Mouse (Mus musculus): ENCODE measurements at regions not wholly inside any gene's neighbourhood (a gene's known extent, or its start where the extent isn't known, plus 50 kb on each side); places are given as distances from the start of the nearest gene placed in this dataset.

GRCm38 (mm10) chr14:72899630-72900029 is 149.3 kb downstream of the Cysltr2 start:
- TF ChIP-seq CTCF (IDR thresholded peaks at IDR 0.05) (no peak), EP300 (IDR thresholded peaks at IDR 0.05; ENCODE audit: insufficient read depth, low read depth, low read length) (no peak), POLR2A (IDR thresholded peaks at IDR 0.05; ENCODE audit: insufficient read depth, low read depth, low read length) (no peak)

GRCm38 (mm10) chr14:72892316-72892715 is 156.6 kb downstream of the Cysltr2 start:
- no peak overlapping the region for H3K27ac ChIP-seq
- no peaks in the 10 kb centered on the region for H3K36me3 ChIP-seq (ENCODE audit: control insufficient read depth, insufficient read depth, low read length)
- no peak overlapping the region for H3K9ac ChIP-seq (ENCODE audit: low read depth, low read length)
- no peak for DNase-seq
- TF ChIP-seq CTCF (IDR thresholded peaks at IDR 0.05) (no peak), POLR2A (IDR thresholded peaks at IDR 0.05; ENCODE audit: insufficient read depth, low read depth, low read length) (no peak), EP300 (IDR thresholded peaks at IDR 0.05; ENCODE audit: insufficient read depth, low read depth, low read length) (no peak)
- no peaks in the 10 kb centered on the region; the same call in 1 of the 2 replicates for H3K27me3 ChIP-seq (ENCODE audit: control insufficient read depth, insufficient read depth, low read length)
- H3K79me2 ChIP-seq (replicated peaks; ENCODE audit: control insufficient read depth, insufficient read depth, low read length): no peaks in the 10 kb centered on the region
- no peak overlapping the region for H3K4me3 ChIP-seq
- H3K4me1 ChIP-seq (ENCODE audit: control insufficient read depth, insufficient read depth, low read length): no peaks in the 10 kb centered on the region
- 43% methylated on average over 2 of the region's 2 CpGs for WGBS
- intact Hi-C loops (cut with DNase I): no loop called here

More at GRCm38 (mm10) chr14:72899630-72900029, 149.3 kb downstream of the Cysltr2 start:
- Histone ChIP-seq H3K9ac (ENCODE audit: low read depth, low read length) (no peak overlapping the region), H3K79me2 (replicated peaks; ENCODE audit: control insufficient read depth, insufficient read depth, low read length) (no peaks in the 10 kb centered on the region), H3K27me3 (ENCODE audit: control insufficient read depth, insufficient read depth, low read length) (no peaks in the 10 kb centered on the region), H3K4me1 (ENCODE audit: control insufficient read depth, insufficient read depth, low read length) (no peaks in the 10 kb centered on the region), H3K36me3 (ENCODE audit: control insufficient read depth, insufficient read depth, low read length) (no peaks in the 10 kb centered on the region), H3K4me3 (no peak overlapping the region), H3K27ac (no peak overlapping the region)
- DNase-seq: no peak
- intact Hi-C loops (cut with DNase I): no loop called here
- 91% methylated on average over 4 of the region's 4 CpGs for WGBS

GRCm38 (mm10) chr14:72889663-72890062 is 159.3 kb downstream of the Cysltr2 start:
- no peak overlapping the region for H3K27ac ChIP-seq
- no peak for DNase-seq
- intact Hi-C loops (cut with DNase I): no loop called here
- H3K27me3 ChIP-seq (ENCODE audit: control insufficient read depth, insufficient read depth, low read length): no peaks in the 10 kb centered on the region; the same call in 1 of the 2 replicates
- no peak overlapping the region for H3K4me3 ChIP-seq
- H3K79me2 ChIP-seq (replicated peaks; ENCODE audit: control insufficient read depth, insufficient read depth, low read length): no peaks in the 10 kb centered on the region
- H3K4me1 ChIP-seq (ENCODE audit: control insufficient read depth, insufficient read depth, low read length): no peaks in the 10 kb centered on the region
- TF ChIP-seq POLR2A (IDR thresholded peaks at IDR 0.05; ENCODE audit: insufficient read depth, low read depth, low read length) (no peak), CTCF (IDR thresholded peaks at IDR 0.05) (no peak), EP300 (IDR thresholded peaks at IDR 0.05; ENCODE audit: insufficient read depth, low read depth, low read length) (no peak)
- no peaks in the 10 kb centered on the region for H3K36me3 ChIP-seq (ENCODE audit: control insufficient read depth, insufficient read depth, low read length)
- WGBS: 24% methylated on average over 5 of the region's 5 CpGs
- H3K9ac ChIP-seq (ENCODE audit: low read depth, low read length): no peak overlapping the region

GRCm38 (mm10) chr14:72887470-72888071 is 161.3 kb downstream of the Cysltr2 start:
- H3K79me2 ChIP-seq (replicated peaks; ENCODE audit: control insufficient read depth, insufficient read depth, low read length): no peaks in the 10 kb centered on the region
- H3K4me1 ChIP-seq (ENCODE audit: control insufficient read depth, insufficient read depth, low read length): no peaks in the 10 kb centered on the region
- intact Hi-C loops (cut with DNase I): no loop called here
- no peak overlapping the region for H3K27ac ChIP-seq
- DNase-seq: no peak
- WGBS: 19% methylated on average over 14 of the region's 14 CpGs
- no peak overlapping the region for H3K9ac ChIP-seq (ENCODE audit: low read depth, low read length)
- H3K36me3 ChIP-seq (ENCODE audit: control insufficient read depth, insufficient read depth, low read length): no peaks in the 10 kb centered on the region
- H3K27me3 ChIP-seq (ENCODE audit: control insufficient read depth, insufficient read depth, low read length): no peaks in the 10 kb centered on the region; the same call in 1 of the 2 replicates
- no peak overlapping the region for H3K4me3 ChIP-seq
- TF ChIP-seq EP300 (IDR thresholded peaks at IDR 0.05; ENCODE audit: insufficient read depth, low read depth, low read length) (no peak), CTCF (IDR thresholded peaks at IDR 0.05) (no peak), POLR2A (IDR thresholded peaks at IDR 0.05; ENCODE audit: insufficient read depth, low read depth, low read length) (no peak)

- Histone ChIP-seq H3K4me1 (ENCODE audit: control insufficient read depth, insufficient read depth, low read length) (no peaks in the 10 kb centered on the region), H3K4me3 (no peak overlapping the region), H3K79me2 (replicated peaks; ENCODE audit: control insufficient read depth, insufficient read depth, low read length) (no peaks in the 10 kb centered on the region), H3K27me3 (ENCODE audit: control insufficient read depth, insufficient read depth, low read length) (no peaks in the 10 kb centered on the region; the same call in 1 of the 2 replicates), H3K36me3 (ENCODE audit: control insufficient read depth, insufficient read depth, low read length) (no peaks in the 10 kb centered on the region), H3K9ac (ENCODE audit: low read depth, low read length) (no peak overlapping the region), H3K27ac (peak overlapping the region; percentile 48)
- WGBS: 22% methylated on average over 12 of the region's 12 CpGs
- peak; percentile 36 to 51 for DNase-seq
- TF ChIP-seq CTCF (IDR thresholded peaks at IDR 0.05) (no peak), POLR2A (IDR thresholded peaks at IDR 0.05; ENCODE audit: insufficient read depth, low read depth, low read length) (no peak), EP300 (IDR thresholded peaks at IDR 0.05; ENCODE audit: insufficient read depth, low read depth, low read length) (no peak)
- intact Hi-C loops (cut with DNase I): no loop called here
Observed at GRCm38 (mm10) chr14:72886935-72887369, 162.0 kb downstream of the Cysltr2 start.

GRCm38 (mm10) chr14:72885824-72886223 is 163.1 kb downstream of the Cysltr2 start:
- 67% methylated on average over 4 of the region's 4 CpGs for WGBS

More at GRCm38 (mm10) chr14:72885824-72886223, 163.1 kb downstream of the Cysltr2 start:
- Histone ChIP-seq H3K9ac (ENCODE audit: low read depth, low read length) (no peak overlapping the region), H3K4me3 (no peak overlapping the region), H3K4me1 (ENCODE audit: control insufficient read depth, insufficient read depth, low read length) (no peaks in the 10 kb centered on the region), H3K27ac (no peak overlapping the region), H3K36me3 (ENCODE audit: control insufficient read depth, insufficient read depth, low read length) (no peaks in the 10 kb centered on the region), H3K79me2 (replicated peaks; ENCODE audit: control insufficient read depth, insufficient read depth, low read length) (no peaks in the 10 kb centered on the region), H3K27me3 (ENCODE audit: control insufficient read depth, insufficient read depth, low read length) (no peaks in the 10 kb centered on the region; the same call in 1 of the 2 replicates)
- intact Hi-C loops (cut with DNase I): no loop called here
- DNase-seq: no peak
- no peak for TF ChIP-seq POLR2A (IDR thresholded peaks at IDR 0.05; ENCODE audit: insufficient read depth, low read depth, low read length)
- no peak for TF ChIP-seq EP300 (IDR thresholded peaks at IDR 0.05; ENCODE audit: insufficient read depth, low read depth, low read length)
- no peak for TF ChIP-seq CTCF (IDR thresholded peaks at IDR 0.05)

Data from heart, adult 2 months (tissue).